Mouse (Mus musculus): ENCODE measurements at regions not wholly inside any gene's neighbourhood (a gene's known extent, or its start where the extent isn't known, plus 50 kb on each side); places are given as distances from the start of the nearest gene placed in this dataset.

GRCm38 (mm10) chr5:7899537-7899936 lies 60.7 kb upstream of the Steap4 start:
- TF ChIP-seq POLR2A (IDR thresholded peaks at IDR 0.05; ENCODE audit: extremely low read depth, insufficient read depth, low read length) = no peak
- peak; percentile 73 for TF ChIP-seq CTCF (IDR thresholded peaks at IDR 0.05; ENCODE audit: extremely low read depth, insufficient read depth, low read length)

All from cortical plate, adult 2 months (tissue).